Mouse (Mus musculus): ENCODE data around the gene Cphx1.
"Not testable (repeated sequence)": the region's sequence is repeated elsewhere in the genome, so short reads cannot be mapped to it uniquely, and the experiment has no call there.

Cphx1 gene

DNA sequence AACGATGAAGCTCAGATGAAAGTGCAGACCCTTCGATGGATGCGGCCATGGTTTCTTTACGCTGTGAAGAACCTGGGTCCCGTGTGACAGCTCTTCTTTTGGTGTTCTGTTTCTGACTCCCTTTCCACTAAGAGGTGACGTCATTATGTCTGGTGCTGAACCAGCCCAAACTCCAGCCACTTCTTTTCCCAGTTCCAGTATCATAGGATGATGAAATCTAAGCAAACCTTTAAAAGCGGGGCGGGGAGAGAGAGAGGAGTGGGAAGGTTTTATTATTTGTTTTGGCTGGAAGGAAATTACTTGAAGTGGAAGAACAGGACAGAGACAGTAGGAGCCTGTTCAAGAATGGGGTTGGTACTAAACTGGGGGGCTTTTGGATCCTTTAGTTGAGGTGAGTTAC, at the start of gene Cphx1:
Cphx1 (plus strand) TSS at position 301 of the 400 bp plus-strand sequence.
- DNase-seq (ENCODE audit: low spot score) = not testable (repeated sequence)

DNA sequence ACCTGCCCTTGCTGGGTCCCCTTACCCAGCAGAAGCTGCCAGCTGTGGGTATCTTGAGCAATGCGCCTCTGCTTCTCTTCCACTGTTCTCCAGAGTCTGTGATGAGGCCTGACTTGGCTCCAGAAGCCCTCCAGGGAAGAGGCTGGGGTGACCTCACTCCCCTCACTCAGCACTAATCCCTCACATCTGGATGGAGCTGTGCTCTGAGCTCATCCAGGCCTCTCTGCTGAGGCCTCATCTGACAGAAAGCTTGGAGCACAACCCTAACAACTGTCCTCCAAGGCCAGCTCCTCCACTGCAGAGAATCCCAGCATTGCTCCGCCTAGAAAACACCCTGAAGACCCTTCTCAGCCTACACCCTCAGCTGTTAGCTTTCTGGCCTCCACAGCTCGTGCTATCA, 43.5 kb upstream of the Cphx1 start:
- DNase-seq (ENCODE audit: low spot score) = not testable (repeated sequence)

DNA sequence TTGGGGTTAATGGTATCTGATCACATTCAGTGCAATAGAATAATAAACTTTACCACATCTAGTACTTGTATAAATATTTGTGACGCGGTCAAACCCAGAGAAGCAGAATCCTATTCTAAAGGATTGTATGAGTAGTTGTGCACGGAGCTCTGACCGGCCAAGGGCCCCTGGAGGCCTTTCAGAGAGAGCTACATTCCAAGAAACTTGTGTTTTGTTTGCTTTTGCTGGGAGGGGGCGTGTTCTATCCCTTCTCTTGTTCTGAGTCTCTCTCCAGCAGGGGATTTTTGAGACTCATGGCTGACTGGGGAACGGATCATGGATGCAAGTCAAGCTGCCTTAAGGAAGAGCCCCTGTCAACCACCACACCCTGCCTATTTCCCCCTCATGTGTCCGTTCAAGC, 42.4 kb upstream of the Cphx1 start:
- not testable (repeated sequence) for DNase-seq (ENCODE audit: low spot score)

DNA sequence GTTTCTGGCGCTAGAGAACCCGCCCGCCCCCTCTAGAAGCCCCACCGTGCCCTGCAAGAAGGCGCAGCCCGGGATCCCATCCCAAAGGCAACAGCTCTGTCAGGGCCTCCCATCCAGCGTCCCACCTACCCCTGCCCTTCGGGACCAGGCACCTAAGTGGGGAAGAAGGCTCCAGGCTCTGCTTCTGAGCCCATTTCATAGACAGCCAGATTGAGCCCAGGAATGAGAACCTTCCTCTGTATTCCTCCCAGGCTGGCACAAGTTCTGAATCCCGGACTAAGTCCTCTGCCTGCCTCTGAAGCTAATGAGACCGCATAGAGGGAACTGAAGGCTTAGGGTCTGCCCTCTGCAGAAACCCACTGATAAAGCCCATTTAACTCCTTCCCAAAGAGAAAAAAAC, 35.1 kb upstream of the Cphx1 start, which contains the start of gene Plac9a:
Plac9a (minus strand) TSS at position 101 of the 400 bp plus-strand sequence.
- not testable (repeated sequence) for DNase-seq (ENCODE audit: low spot score)

DNA sequence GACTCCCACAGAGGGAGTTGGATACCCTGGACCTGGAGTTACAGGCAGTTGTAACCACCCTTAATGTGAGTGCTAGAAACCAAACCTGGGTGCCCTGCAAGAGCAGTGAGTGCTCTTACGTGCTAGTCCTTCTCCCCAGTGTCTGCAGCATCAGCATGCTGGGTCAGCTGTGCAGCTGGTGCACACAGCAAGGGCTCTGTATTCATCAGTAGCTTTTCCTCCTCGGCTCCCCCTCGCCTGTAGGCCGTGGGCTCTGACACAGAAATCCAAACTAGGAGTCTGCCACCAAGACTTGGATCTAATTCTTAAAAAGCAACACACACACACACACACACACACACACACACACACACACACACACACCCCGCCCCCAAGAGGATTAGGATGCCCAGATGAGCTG, 32.9 kb upstream of the Cphx1 start:
- not testable (repeated sequence) for DNase-seq (ENCODE audit: low spot score)

DNA sequence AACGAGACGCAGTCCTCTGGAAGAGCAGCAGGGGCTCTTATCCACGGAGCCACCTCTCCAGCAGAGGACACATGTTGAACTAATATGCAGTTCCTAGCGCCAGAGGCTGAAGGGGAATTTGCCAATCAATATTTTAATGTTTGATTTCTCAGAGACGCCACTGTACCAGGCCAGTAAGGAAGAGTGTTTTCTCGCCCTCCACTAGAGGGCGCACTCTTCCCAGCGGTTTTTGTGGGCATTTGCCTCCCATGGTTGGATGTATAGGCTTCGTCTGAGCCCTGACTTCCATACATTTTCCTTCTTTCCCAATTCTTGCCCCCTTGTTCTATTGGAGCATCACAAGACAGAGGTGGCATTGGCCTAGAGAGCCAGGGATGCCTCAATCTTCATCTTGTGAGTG, 30.8 kb upstream of the Cphx1 start:
- not testable (repeated sequence) for DNase-seq (ENCODE audit: low spot score)

DNA sequence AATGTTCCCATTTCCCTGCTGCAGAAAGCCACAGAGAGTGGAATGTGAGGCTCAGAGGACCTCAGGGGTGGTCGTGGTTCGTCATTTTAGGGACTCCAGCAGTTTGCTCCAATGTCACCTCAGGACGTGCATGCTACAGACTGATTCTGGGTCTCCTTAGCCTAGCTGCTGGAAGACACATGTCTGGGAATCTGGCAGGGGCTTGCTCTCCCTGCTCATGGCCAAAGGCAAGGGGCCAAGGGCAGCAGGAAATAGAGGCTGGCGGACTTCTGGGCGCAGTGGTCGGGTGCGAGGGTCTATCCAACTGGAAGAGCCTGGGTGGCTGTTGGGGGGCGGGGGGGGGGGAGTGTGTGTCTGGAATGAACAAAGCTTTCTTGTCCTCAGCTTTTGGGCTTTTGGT, 29.1 kb upstream of the Cphx1 start:
- DNase-seq (ENCODE audit: low spot score) = not testable (repeated sequence)

DNA sequence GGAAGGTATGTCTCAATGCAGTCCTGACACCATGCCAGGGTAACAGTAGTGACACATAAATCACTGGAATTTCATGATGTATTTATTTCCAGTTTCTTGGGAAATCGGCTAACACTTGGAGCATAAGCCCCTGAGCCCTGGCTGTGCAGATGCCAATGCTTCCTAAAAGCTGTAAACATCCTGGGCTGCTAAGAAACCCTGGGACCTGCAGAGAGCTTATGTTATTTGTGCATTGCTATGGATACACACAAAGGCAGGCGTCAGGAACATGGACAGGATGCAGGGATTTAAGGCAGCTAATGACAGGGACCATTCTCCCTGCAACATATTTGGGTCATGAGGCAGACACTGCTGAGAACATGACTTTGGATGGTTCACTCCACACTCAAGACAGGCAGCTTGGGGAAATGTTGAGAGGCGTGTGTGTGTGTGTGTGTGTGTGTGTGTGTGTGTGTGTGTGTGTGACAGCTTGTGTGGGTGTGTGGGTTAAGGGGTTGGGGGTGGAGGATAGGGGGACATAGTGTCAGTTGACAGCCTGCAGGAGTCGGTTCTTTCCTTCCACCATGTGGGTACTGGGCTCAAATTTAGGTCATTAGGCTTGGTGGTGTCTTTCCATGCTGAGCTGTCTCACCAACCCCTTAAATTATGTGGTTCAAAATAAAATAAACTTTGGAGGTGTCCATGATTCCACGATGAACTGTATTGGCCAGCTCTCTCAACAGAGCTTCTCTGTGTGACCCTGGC, 19.5 kb upstream of the Cphx1 start:
- DNase-seq (ENCODE audit: low spot score) = not testable (repeated sequence)

DNA sequence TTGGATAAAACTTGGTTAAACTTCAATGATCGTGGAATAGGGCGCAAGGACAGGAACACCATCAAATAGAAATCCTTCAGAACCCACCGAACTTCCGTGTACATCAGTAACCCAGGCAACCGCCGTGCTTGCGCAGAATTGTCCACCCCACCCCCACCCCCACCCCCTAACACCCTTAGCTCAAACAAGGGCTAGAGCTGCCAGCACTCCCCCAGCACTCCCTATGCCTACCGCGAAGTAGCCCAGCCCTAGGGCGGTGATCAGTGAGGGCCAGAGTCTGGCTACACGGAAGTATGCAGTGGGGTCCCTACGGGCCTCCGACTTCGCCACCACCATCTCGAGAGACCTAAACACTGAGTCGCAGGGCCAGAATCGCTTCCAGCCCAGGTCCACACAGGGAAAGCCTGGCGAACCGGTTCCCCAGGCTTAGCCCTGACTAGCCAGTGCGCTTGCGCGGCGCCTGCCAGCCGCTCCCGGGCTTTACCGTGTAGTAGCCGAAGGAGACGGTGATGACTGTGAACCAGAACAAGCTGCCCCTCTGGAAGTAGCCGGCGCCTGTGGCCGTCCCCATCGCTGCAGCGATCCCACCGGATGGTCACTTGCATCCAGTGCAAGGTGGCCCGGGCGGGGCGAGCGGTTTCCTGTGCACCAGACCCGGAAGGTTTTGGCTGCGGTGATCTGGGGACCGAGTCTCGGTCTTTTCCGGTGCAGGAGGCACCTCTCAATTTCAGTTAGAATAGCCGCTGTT, 11.1 kb upstream of the Cphx1 start:
- not testable (repeated sequence) for DNase-seq (ENCODE audit: low spot score)

DNA sequence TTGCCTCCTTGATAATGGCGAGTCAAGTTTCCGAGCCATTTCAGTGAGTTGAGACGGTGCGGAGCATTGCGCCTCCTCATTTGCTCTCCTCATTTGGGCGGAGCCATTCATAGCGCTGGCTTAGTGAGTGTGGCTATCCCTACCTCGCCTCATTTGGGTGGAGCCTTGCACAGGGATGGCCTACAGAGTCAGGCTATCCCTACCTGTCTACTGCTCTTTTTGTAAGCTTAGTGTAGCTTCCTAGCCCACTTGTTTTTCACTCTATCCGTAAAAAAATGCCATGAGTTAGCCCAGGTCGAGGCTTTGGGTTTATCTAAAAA, 10.6 kb upstream of the Cphx1 start, which contains the start of gene Tmem254a:
Tmem254a (minus strand) TSS at position 111 of the 320 bp plus-strand sequence.
- DNase-seq (ENCODE audit: low spot score) = not testable (repeated sequence)

DNA sequence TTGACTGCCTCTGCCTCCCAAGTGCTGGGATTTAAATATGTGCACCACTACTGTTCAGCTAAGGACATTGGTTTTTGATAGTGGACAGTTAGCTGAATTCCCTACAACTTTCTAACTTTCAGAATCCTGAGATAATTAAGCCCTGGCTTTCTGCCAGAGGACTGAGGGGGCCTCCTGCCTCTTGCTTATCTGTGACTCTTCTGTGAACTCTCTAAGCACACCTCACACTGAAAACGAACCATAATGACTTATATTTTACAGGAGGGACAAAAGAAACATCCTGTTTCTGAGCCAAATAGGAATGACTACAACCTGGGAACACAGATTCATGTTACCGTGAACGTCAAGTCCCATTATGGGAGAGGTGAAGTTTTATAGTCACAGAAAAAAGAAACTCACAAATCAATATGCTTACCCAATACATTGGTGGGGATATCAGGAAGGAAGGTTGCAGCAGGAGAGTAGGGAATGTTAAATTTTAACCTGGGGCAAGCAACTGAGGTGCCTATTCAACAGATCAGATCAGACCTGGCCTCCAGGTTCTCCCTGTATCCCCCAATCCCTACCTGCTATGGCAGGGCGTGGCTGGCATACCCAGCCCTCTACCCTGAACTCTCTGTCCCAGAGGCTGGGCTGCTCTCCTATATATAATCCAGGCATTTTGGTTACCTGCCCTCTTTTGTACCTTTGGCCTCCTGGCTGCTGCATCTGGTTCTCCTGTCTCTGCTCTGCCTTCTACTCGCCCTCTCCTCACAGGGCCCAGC, 1.1 kb upstream of the Cphx1 start:
- not testable (repeated sequence) for DNase-seq (ENCODE audit: low spot score)

DNA sequence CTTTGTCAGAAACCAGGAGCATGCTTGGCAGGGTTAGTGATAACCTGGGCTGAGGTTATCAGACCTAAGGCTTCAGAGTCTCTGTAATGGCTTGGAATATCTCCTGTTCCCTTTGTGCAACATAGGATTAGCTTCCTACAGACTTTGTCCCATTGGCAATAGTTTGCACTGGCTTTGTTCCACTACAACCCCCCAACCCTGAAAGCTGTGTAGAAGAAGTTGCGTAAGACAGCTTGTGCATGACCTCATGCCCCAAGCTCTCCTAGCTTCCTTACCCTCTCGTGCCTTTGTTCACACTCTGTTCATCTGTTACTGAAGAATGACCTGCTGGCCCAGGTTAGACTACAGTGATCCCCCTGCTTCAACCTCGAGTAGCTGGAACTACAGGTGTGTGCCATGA, 19.8 kb downstream of the Cphx1 start:
- DNase-seq (ENCODE audit: low spot score) = not testable (repeated sequence)

DNA sequence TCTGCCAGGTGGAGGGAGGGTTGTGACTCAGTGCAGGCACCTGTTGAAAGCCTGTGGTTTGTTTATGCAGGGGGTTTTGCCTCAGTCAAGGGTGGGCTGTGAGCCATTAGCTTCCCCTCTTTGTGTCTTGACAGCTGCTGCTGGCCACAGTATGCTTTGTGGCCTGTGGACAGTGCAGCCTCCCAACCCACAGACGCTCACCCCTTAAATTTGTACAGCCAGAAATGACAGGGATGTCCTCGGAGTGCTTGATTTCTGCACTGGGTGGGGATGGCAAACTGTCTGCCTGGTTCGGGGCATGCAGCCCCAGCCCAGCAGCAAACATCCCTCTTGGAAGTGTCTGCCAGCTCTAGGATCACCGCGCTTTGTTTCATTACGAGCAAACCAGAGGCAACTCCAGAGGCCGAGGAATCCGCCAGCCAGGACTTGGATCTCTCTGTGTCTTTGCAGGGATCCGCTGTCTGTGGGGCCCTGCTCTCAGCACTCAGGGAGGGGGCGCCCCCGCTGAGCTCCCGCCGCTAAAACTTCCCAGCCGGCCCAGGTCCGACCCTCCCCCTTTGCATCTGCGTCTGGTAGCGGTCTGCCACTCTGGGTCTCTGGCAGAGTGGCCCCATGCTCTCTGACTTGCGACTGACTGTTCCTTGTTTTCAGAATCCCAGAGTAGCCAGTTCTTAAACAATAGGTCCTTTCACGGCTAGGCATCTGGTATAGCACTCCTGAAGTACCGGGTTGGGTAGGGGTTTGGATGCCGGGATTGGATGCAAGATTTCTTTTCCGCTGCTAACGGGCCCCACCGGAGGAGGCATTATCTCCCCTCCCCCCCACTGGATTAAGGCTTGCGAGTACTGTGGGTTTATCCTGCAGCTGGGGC, 40.5 kb downstream of the Cphx1 start, which contains the start of gene Duxbl1:
Duxbl1 (plus strand) TSS at position 207 of the 871 bp plus-strand sequence.
- DNase-seq (ENCODE audit: low spot score) = not testable (repeated sequence)

DNA sequence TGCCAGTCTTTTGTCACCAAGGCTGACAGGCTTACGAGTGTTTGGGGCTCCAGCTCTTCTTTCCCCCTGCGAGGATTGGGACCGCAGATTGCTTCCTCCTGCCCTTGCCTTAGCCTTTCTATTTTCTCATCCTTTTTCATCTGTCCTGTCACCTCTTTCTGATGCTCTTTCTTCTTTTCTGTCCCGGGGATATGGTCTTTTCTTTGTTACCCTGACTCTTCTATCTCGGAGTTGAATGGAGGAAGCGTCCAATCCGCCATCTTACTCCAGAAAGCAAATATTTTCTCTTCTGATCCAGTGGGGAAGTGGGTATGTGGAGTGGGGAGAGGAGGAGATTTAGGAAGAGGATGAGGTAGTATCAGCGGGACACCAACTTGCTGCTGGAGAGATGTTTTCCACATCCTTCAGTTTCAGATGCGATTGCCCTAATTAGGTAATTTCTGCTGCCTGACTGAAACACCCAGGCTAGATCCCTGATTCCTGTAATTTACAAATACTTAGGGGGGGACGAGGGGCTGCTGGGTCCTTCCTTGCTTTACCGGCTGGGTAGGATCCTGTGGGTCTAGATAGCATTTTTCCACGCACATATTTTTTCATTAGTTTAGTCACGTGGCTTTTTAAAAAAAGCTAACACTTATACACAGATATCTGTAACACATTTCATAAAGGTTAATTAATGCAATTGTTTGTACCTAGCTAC, 41.3 kb downstream of the Cphx1 start:
- not testable (repeated sequence) for DNase-seq (ENCODE audit: low spot score)

DNA sequence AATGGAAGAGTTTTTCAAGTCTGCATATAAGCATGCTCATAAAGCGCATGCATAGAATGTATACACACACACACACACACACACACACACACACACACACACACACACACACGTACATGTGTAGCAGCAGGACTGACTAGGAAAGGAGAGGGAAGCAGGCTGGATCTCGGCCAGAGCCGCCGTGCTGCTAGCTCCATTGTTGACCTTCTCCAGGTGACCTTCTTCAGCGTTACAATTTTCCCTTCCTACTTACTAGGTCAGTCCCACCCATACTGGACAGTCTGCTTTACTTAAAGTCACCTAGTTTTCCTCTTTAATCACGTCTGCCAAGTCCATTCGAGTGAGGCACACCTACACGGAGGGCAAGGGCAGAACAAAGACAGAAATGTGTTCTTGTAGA, 43.8 kb downstream of the Cphx1 start:
- not testable (repeated sequence) for DNase-seq (ENCODE audit: low spot score)
